Mouse (Mus musculus) testis, adult 2 months (tissue): Measurements from ENCODE around the gene Tcf7l1.

ENCODE experiments used
- CTCF ChIP-seq: fragments of 200-500 bp; IDR thresholded peaks from 2 replicates; pipeline ENCODE4 v1.5.1; 2012; ENCODE audit warnings: low read depth, mild to moderate bottlenecking, inconsistent platforms, low read length, moderate library complexity; ENCODE audit not compliant: control insufficient read depth, insufficient read depth, insufficient replicate concordance
- POLR2A ChIP-seq: fragments of 200-500 bp; IDR thresholded peaks from 2 replicates; pipeline ENCODE4 v1.6.1; 2012; ENCODE audit warnings: low read depth, mild to moderate bottlenecking, inconsistent platforms, low read length, moderate library complexity; ENCODE audit not compliant: control insufficient read depth

GRCm38 (mm10) chr6:72769343-72769742, 19.7 kb downstream of the Tcf7l1 start:
- no peak for TF ChIP-seq POLR2A
- no peak for TF ChIP-seq CTCF
